Mouse (Mus musculus) cerebellum, adult 2 months (tissue): ENCODE data around the gene Med27. TPM values are rescaled to one million over a fixed set of nuclear protein-coding genes. Genes with fewer than 3 reads are reported as not detected.
A peak's percentile ranks its signal among the peaks of the same experiment; 100 is the strongest.

ENCODE experiments used
- DNase-seq, 2 experiments: peaks; one replicate each; pipeline ENCODE4 v3.0.0; 2021
- H3K27ac ChIP-seq: fragments of 200-500 bp; 2 replicates; pipeline ENCODE4 v1.5.1; 2012; ENCODE audit warnings: low read length, control low read depth, inconsistent platforms; ENCODE audit not compliant: insufficient read depth
- H3K27me3 ChIP-seq: fragments of 200-500 bp; 2 replicates; pipeline ENCODE4 v1.6.1; 2012; ENCODE audit warnings: inconsistent platforms, mild to moderate bottlenecking, low read length, moderate library complexity; ENCODE audit not compliant: control insufficient read depth, insufficient read depth
- H3K4me1 ChIP-seq: fragments of 200-500 bp; 2 replicates; pipeline ENCODE4 v1.6.1; 2011; ENCODE audit warnings: low read length; ENCODE audit not compliant: control insufficient read depth, insufficient read depth
- H3K4me3 ChIP-seq: fragments of 200-500 bp; replicated peaks from 2 replicates; pipeline ENCODE3; 2011; ENCODE audit warnings: mild to moderate bottlenecking, low read depth, low read length, control low read depth; ENCODE audit not compliant: insufficient read depth
- CTCF ChIP-seq: fragments of 200-500 bp; IDR thresholded peaks from 2 replicates; pipeline ENCODE4 v1.5.1; 2011; ENCODE audit warnings: low read depth, mild to moderate bottlenecking, control low read depth, low read length, moderate library complexity, borderline replicate concordance; ENCODE audit not compliant: insufficient read depth
- POLR2A ChIP-seq: fragments of 200-500 bp; IDR thresholded peaks from 2 replicates; pipeline ENCODE4 v1.6.1; 2011; ENCODE audit warnings: low read length, control low read depth, borderline replicate concordance; ENCODE audit not compliant: insufficient read depth
- WGBS: fragments of 180-500 bp; shearing (Covaris S2); methylation state at CpG from one replicate; pipeline ENCODE4 v1.1.7; 2018; 5-methylcytosine and 5-hydroxymethylcytosine counted together
- polyA plus RNA-seq: library from polyadenylated mRNA; depleted of rRNA; stranded (reverse); fragments of >200 nt; gene quantifications from 2 replicates; pipeline ENCODE4 v1.2.3, GENCODE M21; 2012

The Med27 gene
- polyA plus RNA-seq, 1 experiment = 45.3 TPM

- H3K27me3 ChIP-seq = no peaks in the 10 kb centered on the region
- no peak overlapping the region for H3K4me3 ChIP-seq
- H3K27ac ChIP-seq = no peak overlapping the region
- TF ChIP-seq CTCF = no peak
- H3K4me1 ChIP-seq = no peaks in the 10 kb centered on the region; the same call in 1 of the 2 replicates
- DNase-seq = no peak
- WGBS = 98% methylated on average over 3 of the region's 3 CpGs
Measured at GRCm38 (mm10) chr2:29532173-29532572, 185.6 kb downstream of the Med27 start.

DNA sequence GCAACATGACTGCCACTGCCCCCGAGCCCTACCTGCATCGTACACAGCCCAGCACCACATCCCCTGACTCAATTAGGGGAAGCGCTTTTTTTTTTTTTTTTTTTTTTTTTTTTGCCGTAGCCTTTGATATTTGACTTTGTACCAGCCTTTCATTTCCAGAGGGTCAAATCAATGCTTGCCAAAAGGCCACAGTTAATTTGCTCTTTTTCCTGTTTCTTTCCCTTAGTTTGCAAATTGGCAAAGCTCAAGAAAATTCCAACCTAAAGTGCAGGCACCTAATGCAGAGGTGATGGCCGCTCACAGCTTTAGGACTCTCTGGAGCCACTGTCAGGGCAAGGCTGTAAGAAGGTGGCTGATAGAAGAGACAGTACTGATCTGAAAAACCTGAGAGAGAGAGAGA is 186.3 kb downstream of the Med27 start:
- WGBS = 88% methylated on average over 5 of the region's 5 CpGs
- H3K4me3 ChIP-seq = no peak overlapping the region

DNA sequence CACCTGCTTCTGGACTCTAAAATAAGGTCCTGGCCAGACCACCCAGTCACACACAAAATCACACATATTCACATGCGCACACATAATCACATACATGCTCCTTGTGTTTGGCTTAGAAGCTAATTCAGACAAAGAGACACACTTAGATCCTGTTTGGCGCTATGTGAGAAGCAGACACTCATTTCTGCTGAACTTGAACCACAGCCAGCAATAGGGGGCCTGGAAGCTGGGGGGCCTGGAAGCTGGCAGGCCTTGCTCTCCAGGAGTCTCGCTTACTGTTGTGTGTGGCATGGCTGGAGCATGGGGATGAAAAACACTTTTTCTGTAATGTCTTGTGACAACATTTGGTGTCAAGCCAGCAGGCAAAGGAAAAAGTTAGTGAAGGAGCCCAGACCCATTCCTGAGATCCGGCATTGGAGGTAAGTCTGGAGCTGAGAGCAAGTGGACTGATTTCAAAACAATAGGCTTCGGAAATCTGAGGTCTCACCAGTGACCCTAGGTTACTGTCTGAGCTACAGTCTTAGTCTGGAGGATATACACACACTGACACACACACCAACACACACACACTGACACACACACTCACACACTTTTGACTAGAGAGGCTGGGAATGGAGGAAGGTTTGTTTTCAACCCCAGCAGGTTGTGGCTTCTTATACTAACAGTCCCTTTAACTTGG is 189.1 kb downstream of the Med27 start:
- H3K27ac ChIP-seq = no peak overlapping the region
- no peak for DNase-seq
- H3K27me3 ChIP-seq = no peaks in the 10 kb centered on the region
- TF ChIP-seq POLR2A (no peak), CTCF (no peak)
- H3K4me1 ChIP-seq = no peaks in the 10 kb centered on the region
- no peak overlapping the region for H3K4me3 ChIP-seq
- WGBS = 85% methylated on average over 5 of the region's 5 CpGs

More for the DNA sequence above, 186.3 kb downstream of the Med27 start:
- DNase-seq = no peak
- TF ChIP-seq CTCF = no peak
- no peak for TF ChIP-seq POLR2A
- H3K27ac ChIP-seq = no peak overlapping the region
- no peaks in the 10 kb centered on the region for H3K27me3 ChIP-seq
- H3K4me1 ChIP-seq = no peaks in the 10 kb centered on the region

- 53% methylated on average over 9 of the region's 9 CpGs for WGBS
- TF ChIP-seq POLR2A = no peak
- TF ChIP-seq CTCF = no peak
Measured at GRCm38 (mm10) chr2:29536481-29536880, 189.9 kb downstream of the Med27 start.

GRCm38 (mm10) chr2:29537334-29537733 is 190.7 kb downstream of the Med27 start:
- Histone ChIP-seq H3K27ac (no peak overlapping the region), H3K4me1 (peaks cover 7% of the 10 kb centered on the region; the same call in 1 of the 2 replicates), H3K4me3 (no peak overlapping the region), H3K27me3 (no peaks in the 10 kb centered on the region)
- WGBS = 95% methylated on average over 8 of the region's 8 CpGs
- no peak for TF ChIP-seq POLR2A
- no peak for TF ChIP-seq CTCF
- DNase-seq = no peak

More at GRCm38 (mm10) chr2:29536481-29536880, 189.9 kb downstream of the Med27 start:
- Histone ChIP-seq H3K4me3 (no peak overlapping the region), H3K27me3 (no peaks in the 10 kb centered on the region), H3K27ac (no peak overlapping the region), H3K4me1 (peaks cover 2% of the 10 kb centered on the region; the same call in 1 of the 2 replicates)
- no peak for DNase-seq

DNA sequence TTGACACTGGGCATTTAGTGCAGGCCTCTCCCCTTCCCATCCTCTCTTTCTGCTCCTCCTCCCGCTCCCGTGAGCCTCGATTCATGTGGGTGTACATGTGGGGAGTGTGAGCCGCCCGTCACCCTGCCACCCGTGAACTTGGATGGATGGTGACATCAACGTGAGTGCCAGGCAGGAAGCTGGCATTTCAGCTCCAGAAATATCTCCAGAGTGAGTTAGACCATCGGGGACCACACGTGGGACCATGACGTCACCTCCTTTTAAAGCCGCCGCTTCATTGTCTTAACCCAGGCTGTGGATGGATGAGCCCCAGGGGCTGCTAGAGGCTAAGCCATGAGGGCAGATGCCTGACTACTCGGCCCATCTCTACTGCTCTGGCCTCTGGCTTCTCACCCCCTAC is 195.4 kb downstream of the Med27 start:
- Histone ChIP-seq H3K4me1 (peaks cover 7% of the 10 kb centered on the region; the same call in 1 of the 2 replicates), H3K27me3 (no peaks in the 10 kb centered on the region), H3K27ac (no peak overlapping the region), H3K4me3 (peak overlapping the region; percentile 35)
- WGBS = 21% methylated on average over 13 of the region's 13 CpGs
- no peak for TF ChIP-seq CTCF
- TF ChIP-seq POLR2A = no peak
- DNase-seq = peak in 1 of 2 experiments; percentile 55

DNA sequence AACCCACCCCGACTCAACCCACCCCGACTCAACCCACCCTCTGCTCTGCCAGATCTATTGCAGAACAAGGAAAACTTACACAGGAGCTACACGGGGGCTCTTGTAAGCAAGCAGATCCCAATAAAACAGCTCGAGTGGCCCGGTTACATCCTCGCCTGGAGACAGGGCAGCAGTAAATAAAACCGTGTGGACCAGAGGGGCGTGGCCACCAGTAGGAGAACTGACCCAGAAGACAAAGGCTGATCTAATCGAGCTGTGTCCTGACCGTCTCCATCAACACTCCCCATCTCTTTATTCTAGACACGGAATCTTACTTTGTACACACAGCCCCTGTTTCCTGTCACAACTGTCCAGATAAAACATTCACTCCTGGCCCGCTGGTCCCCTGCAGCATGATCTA is 200.0 kb downstream of the Med27 start:
- Histone ChIP-seq H3K4me1 (peaks cover 5% of the 10 kb centered on the region; the same call in 1 of the 2 replicates), H3K27ac (no peak overlapping the region), H3K27me3 (no peaks in the 10 kb centered on the region), H3K4me3 (no peak overlapping the region)
- no peak for TF ChIP-seq POLR2A
- WGBS = 48% methylated on average over 12 of the region's 12 CpGs
- no peak for DNase-seq

DNA sequence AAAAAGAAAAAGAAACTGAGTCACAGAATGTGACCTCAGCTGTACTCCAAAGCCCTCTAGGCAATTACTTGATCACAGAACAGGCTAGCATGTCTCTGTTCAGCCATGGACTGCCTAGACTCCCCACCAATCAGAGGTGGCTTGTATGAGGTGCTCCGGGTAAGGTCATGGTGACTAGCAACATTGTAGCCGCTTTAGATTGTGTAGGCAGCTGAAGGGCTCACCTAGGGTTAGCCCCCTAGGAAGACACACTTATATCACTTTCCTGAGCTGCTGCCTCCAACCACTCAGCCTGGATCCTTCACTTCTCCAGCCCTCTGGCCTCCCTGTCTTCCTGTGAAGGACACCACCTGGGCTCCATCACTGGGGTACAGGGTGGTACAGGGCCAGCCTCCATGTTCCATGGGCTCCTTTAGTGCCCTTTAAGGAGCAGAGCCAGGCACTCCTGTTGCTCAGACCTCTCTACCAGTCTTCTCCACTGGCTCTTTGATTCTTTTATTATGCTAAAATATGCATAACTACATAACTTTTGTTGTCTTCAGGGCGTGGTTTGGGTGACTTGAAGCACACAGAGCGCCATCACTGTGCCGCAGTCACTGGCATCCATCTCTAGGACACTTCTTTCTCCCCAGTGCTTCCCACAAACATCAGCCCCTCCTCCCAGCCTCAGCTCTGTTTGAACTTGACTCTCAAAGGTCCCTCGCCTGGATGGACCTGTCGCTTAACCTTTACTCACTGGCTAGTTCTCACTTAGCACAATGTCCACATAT is 205.4 kb downstream of the Med27 start:
- no peak overlapping the region for H3K27ac ChIP-seq
- TF ChIP-seq CTCF (no peak), POLR2A (no peak)
- no peaks in the 10 kb centered on the region for H3K27me3 ChIP-seq
- DNase-seq = no peak
- H3K4me3 ChIP-seq = no peak overlapping the region
- 83% methylated on average over 7 of the region's 7 CpGs for WGBS
- no peaks in the 10 kb centered on the region for H3K4me1 ChIP-seq
